Mouse (Mus musculus) mesoderm, embryonic 11.5 days (tissue): ENCODE measurements around the gene Gnmt.
A peak's percentile ranks its signal among the peaks of the same experiment; 100 is the strongest.
"Not testable (repeated sequence)": the region's sequence is repeated elsewhere in the genome, so short reads cannot be mapped to it uniquely, and the experiment has no call there.

Source experiments
- DNase-seq: peaks from one replicate; pipeline ENCODE4 v3.0.0-alpha.2; 2012; ENCODE audit warnings: low read depth, low spot score

Gnmt gene

DNA sequence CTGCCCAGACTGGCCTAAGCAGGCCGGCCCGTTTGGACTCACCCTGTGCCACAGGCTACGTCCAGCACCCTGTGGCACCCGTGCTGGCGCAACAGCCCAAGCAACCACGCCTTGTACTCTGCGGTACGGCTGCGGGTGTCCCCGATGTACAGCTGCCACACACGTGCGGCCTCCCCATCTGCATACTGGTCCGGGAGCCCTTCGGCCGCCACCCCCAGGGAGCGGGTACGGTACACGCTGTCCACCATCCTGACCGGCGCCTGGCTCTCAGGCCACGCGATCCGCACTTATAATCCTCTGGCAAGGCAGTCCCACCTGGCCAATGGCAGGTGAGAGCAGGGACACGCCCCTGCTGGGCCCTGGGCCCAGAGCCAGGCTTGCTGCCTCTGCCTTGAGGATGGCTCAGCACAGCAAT is at the start of gene Gnmt:
Gene Gnmt (minus strand): TSS at position 265 of the 415 bp plus-strand sequence.
- DNase-seq = no peak

DNA sequence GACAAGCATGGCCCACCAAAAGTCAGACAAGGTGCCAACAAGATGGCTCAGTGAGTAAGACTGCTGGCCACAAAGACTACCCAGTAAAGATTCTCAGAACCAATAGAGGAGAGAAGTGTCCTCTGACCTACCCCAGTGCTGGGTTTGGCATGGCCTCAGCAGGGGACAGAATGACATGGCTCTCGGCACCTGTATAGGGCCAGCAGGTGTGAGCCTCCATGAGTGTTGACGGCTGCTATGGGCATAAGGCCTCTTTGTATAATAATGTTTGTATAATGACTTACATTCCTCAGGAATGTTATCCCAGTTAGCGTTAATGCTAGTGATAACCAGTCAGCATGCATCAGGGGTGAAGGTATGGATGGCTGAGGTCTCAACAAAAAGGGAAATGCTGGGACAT is 47.1 kb upstream of the Gnmt start:
- no peak for DNase-seq

GRCm38 (mm10) chr17:46775070-46775469 is 46.1 kb upstream of the Gnmt start:
- DNase-seq = no peak

DNA sequence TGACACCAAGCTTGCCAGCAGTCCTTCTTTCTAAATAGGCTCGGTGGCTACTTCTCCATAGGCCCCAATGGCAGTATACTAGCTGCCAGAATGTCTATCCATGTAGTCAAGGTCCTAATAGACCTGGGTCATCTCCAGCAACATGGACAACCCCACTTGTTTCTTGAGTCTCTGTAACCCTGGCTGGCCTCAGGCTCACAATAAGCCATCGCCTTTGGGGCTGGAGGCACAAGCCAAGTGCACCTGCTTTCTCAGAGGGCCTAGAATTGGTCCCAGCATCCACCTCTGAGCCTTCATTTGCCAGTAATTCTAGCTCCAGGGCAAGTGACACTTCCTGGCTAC is 45.1 kb upstream of the Gnmt start:
- DNase-seq = no peak

DNA sequence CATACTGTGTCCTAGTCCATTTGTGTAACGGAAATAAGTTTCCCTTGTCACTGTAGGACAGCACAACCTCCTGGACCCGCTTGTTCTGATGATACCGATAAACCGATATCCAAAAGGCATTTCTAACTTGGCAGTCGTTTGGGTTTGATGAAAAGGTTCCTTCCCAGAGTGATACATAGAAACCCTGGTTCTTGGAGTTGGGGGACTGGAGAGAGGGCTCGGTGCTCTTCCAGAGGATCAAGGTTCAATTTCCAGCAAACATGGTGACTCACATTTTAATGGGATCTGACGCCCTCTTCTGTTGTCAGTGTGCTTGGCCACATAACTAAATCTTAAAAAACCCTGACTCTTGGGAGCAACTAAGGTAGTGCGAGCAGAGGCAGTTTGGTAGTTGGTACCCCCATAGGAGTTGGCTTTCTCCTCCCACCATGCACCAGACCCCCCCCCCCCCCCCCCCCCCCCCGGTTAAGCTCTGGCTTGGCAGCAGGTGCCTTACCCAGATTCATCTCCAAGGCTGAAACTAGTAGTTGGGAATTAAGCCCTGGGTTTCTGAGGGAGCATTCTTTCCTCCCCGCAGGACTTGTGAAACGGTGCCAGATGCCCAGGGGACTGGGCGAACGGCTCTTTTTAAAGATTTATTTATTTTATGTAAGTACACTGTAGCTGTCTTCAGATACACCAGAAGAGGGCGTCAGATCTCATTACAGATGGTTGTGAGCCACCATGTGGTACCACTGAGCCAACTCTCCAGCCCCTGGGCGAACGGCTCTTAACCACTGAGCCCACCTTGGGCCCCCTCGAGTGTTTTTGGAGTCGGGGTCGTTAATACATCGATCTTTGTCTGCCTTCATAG is 44.5 kb upstream of the Gnmt start:
- no peak for DNase-seq

DNA sequence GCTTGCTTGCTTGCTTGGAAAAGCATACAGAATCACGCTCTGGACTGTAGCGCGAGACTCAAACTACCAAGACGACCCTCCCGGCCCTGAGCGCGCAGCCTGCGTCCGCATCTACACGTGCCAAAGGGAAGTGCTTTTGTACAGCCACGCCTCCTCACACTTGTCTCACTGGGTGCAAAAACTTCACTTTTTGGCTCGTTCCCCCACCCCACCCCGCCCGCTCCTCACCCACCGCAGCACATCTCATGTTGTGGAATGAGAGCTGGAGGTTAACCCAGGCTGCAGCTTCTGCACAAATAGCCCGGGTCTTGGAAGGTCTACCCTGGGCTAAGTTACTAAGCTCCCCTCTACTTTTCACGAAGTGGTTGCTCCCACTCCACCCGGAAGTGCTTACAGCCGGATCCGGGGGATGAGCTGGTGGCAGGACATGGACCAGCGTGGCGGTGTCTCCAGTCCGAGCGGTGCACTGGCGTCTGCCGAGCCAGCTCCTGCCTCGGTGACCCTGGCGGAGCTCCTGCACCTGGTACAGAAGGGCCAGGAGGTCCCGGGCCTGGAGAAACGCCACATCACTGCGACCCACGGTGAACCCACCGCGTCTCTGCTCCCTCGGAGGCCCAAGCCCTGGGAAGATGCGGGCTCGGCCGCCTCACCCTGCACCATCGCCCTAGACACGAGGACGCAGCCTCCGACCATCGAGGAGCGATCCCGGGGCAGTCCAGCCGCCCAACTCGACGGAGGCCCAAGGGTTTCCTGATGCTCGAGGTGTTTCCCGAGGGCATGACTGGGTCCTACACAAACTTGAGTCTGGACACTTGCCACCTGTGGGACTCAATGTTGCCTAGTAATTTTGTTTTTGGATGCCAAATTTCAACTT is 43.7 kb upstream of the Gnmt start, which contains the start of gene 2310039H08Rik:
Gene 2310039H08Rik (plus strand): TSS at position 232 of the 874 bp plus-strand sequence.
- peak; percentile 91 for DNase-seq

DNA sequence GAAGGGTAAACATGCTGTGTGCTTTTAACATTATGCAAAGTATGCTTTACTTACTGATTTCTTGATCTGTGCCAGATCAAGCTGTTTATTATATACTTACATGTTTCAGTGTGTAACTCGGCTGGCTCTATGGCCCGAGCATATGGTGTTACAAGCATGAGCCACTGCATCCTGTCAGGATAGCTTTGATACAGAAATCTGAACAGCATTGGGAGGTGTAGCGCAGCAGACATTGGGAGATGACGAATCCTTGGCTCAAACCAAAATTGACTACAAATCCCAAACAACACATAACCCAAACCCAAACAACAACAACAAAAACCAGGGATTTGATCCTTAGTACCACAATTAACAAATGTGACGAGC is 43.1 kb upstream of the Gnmt start:
- no peak for DNase-seq

DNA sequence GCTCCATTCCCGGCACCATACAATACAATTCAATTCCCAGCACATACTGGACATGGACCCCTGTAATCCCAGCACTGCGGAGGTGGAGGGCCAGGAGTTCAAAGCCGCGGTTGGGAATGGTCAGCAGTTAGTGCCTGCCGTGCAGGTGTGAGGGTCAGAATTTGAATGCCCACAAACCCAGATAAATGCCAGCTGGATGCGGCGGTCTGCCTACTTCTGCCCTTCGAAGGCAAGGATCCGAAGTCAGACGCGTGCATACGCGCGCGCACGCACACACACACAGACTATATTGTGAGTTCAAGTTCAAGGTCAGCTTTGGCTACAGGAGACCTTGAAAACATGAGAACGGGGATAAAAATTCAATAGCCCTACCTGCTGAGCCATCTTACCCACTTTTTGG is 42.6 kb upstream of the Gnmt start:
- DNase-seq = no peak

- DNase-seq = no peak
Measured at GRCm38 (mm10) chr17:46771025-46771424, 42.1 kb upstream of the Gnmt start.

- DNase-seq = no peak
Measured at GRCm38 (mm10) chr17:46770546-46770945, 41.6 kb upstream of the Gnmt start.

DNA sequence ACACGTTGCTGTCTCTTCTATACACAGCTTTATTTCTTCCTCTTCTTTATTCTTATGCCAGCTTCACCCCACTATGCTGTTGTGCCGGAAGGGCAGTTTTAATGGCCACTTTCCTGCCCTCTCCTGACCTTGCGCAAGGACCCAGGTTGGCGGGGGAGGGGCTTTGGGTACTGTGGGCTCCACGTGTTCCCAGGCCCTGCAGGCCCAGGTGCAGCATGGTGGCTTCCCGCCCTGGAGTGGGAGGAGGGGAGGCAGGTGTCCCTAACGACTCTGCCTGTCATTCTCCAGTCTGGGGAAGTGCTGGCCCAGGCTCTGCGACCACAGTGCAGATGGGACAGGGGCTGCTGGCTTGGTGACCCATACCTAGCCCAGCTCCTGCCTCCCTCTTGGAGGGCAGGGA is 38.9 kb upstream of the Gnmt start:
- DNase-seq = no peak

DNA sequence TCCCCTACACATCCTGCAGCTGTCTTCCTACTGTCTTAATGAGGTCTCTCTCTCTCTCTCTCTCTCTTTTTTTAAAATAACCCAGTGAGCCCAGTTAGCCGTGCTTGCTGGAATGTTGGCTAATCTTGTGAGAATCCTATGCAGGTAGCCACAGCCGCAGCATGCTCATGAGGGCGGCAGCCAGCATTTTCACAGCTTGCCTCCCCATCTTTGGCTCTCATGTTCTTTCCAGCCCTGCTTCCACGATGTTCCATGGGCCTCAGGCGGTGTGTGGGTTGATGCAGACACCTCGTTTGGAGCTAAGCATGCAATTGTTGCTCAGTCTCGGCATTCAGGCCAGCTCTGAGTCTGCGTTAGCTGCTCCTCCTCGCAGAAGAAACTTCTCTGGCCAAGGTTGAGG is 35.9 kb upstream of the Gnmt start:
- not testable (repeated sequence) for DNase-seq

DNA sequence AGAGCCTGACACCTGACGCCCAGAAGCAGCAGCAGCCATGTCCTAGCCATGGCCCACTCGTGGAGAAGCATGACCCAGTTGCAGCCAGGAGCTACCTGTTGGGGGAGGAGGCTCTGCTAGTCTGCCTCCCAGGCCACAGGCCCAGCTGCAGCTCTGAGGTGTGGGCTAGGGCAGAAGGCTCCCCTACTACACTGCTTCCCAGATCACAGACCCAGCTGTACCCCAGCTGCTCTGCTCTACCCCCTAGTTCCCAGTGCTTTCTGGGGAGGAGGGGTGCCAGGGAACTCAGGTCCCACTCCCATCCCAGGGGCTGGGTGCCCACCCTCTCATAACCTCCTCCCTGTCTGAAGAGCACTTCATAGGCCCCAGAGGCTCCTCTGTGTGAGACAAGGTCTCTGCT is 34.6 kb upstream of the Gnmt start, which contains the start of gene Ptcra:
Gene Ptcra (minus strand): TSS at position 169 of the 400 bp plus-strand sequence.
- DNase-seq = no peak

DNA sequence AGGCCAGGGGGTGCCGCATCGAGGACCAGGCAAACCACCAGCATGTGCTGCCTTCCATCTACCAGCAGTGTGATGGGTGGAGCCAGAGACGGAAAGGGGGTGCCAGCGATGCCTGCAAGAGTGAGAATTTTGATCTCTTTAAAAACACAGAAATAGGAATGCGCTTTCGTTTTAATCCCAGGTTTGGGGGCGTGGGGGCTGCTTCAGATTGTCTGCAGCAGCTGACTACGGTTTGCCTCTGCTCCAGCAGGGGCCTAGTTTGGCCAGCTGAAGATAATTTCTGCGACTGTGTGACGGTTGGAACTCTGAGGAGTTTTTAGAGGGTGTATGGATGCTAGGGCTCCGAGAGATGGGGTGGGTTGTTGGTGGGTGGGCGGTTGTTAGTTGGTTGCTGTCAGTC is 29.8 kb upstream of the Gnmt start:
- DNase-seq = no peak

- peak; percentile 99 for DNase-seq
Measured at GRCm38 (mm10) chr17:46751794-46752556, 23.0 kb upstream of the Gnmt start, which contains the start of gene Cnpy3. Cnpy3 (minus strand) TSS chr17:46752214.

GRCm38 (mm10) chr17:46751056-46751793 is 22.3 kb upstream of the Gnmt start:
- no peak for DNase-seq

GRCm38 (mm10) chr17:46750580-46750979 is 21.6 kb upstream of the Gnmt start:
- no peak for DNase-seq

DNA sequence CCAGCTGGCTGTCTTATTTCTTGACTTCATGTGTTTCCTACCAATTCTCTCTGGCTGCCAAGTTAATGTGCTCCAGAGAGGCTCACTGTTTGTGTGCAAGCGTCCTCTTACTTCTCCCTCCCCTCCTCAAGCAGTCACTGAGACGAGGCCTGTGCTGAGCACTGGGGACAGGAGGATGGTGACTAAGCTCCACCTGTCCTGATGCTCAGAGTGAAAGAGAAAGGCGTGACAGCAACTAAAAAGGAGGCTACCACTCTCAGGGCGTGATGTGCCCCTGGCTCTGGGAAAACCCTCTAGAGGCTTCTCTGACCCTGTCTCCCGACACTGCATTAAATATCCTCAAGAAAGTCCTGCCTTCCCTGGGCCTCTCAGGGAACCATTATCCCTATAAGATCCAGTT is 20.3 kb upstream of the Gnmt start:
- DNase-seq = no peak

DNA sequence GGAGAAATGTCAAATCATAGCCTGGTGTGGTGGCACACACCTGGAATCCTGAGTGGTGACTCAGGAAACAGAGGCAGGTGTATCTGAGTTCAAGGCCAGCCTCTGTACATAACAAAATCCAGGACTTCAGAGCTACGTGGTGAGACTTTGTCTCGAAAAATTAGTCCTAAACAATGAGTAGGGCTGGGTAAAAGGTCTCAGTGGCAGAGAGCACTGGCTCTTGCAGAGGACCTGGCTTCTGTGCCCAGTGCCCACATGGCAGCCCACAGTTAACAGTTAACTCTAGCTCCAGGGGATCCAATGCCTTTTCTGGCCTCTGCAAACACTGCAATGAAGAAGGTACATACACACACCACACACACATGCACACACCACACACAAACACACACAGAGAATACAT is 18.8 kb upstream of the Gnmt start:
- no peak for DNase-seq

DNA sequence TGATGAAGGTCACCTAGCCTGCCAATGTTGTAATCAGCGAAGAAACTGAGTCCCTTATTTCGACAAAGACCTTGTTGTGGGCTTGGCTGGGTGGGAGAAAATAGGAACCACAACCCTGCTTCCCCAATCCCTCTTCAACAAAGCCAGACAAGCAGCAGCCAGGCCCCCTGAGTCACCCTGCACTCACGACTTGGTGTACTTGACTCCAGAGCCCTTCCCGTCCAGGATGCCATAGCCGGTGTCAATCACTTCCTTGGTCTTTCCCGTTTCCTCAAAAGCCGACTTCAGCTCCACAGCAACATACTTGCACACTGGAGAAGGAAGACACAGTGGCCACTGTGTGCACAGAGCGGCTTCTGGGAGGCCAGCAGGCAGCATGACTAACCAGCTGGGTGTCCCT is 18.3 kb upstream of the Gnmt start:
- no peak for DNase-seq

- DNase-seq = no peak
Measured at GRCm38 (mm10) chr17:46745506-46745905, 16.5 kb upstream of the Gnmt start.
